Mouse (Mus musculus) natural killer cell, adult 2 months (primary cell): ENCODE measurements at regions not wholly inside any gene's neighbourhood (a gene's known extent, or its start where the extent isn't known, plus 50 kb on each side); places are given as distances from the start of the nearest gene placed in this dataset.

Experiments used
- DNase-seq, 2 experiments: peaks; one replicate each; pipeline ENCODE4 v3.0.0; 2022; ENCODE audit warnings: low spot score in 2 of 2

DNA sequence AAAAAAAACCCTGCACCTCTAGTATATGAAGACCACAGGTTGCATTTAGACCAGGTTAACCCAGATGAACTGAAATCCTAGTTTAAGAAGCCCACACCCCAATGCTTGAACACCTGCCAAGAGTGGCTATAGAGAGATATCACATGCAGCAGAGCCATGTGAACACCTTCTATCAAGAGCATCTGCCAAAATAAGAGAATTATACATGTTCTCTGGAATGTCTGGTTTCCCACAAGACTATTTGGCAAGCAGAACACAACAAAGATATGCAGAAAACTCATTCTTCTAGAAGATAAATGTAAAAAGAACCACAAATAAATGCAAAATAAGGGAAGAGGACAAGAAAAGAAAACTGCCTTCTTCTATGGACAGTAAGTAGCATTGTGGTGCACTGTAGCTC, 107.7 kb upstream of the Dab2 start:
- no peak for DNase-seq

DNA sequence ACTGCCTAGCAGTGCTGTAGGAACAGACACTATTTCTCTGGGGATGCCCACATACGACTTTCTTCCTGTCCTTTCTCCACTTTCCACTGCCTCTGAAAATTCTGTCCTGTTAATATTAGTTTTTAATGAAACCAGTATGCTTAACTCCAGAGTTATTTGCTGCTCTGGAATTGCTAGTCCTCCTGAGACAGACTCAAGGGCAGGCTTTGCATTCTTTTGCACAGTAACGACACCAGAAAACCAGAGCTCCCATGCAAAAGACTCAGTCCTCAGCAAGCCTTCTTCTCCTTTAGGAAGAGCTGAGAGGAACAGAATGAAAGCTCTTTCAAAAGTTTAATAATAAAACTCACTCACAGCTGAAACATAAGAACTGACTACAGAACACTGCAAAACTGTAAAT, 92.3 kb upstream of the Dab2 start:
- no peak for DNase-seq

- DNase-seq = peak; percentile 3 to 9
Measured at GRCm38 (mm10) chr15:6209301-6209700, 90.3 kb upstream of the Dab2 start.

GRCm38 (mm10) chr15:6218087-6218486, 81.5 kb upstream of the Dab2 start:
- DNase-seq = no peak

GRCm38 (mm10) chr15:6225227-6225626, 74.4 kb upstream of the Dab2 start:
- DNase-seq = no peak

- no peak for DNase-seq
Measured at GRCm38 (mm10) chr15:6230618-6231017, 69.0 kb upstream of the Dab2 start.

DNA sequence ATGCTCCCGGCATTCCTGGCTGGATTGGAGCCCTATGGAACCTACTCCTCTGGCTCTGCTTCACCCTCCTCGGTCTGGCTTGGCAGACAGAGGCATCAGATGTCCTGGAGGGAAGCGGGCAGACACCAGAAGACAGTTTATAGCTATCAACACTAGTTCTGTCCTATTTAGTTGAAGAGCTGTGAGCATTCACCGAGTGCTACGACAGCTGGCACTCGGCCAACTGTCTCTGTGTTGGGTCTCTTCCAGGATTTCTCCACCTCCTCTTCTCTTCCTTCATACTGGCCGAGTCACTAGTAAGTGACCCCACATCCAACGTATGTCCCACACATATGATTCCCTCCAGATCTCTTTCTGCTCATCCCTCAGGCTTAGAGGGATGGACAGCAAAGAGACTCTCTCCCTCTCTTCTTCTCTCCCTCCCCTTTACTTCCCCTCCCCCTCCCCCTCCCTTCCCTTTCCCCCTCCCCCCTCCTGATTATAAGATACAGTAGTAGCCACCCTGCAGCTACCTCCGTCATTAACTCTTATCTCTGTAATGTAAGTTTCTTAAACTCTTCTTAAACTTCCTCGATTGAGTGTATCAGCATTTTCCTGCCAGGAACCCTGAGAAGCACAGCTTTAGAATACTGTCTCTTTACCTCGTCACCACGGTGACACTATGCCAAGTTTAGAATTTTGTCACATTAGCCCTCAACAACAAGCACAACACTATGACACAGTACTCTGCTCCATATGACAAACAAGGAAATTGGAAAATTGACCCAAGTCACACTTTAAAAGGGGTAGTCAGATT, 68.1 kb upstream of the Dab2 start:
- no peak for DNase-seq

DNA sequence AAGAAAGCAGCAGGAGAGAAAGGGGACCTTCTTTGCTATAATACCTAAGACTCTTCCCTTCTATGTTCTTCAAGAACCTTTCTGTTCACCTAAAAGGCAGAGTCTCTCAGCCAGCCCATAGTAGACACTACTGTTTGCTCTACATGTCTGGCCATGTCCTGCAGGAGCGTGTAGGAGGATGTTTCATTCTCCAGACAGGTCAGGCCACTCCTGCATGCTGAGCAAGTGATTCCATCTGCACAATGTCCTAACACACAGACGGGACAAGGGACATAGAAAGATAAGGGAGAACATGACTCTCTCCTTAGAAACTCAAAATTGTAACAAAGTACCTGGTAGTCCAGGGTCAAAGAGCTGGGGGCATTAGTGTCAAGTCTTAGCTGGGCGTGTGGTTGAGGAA, 66.0 kb upstream of the Dab2 start:
- DNase-seq = no peak

GRCm38 (mm10) chr15:6236583-6236982, 63.0 kb upstream of the Dab2 start:
- no peak for DNase-seq

DNA sequence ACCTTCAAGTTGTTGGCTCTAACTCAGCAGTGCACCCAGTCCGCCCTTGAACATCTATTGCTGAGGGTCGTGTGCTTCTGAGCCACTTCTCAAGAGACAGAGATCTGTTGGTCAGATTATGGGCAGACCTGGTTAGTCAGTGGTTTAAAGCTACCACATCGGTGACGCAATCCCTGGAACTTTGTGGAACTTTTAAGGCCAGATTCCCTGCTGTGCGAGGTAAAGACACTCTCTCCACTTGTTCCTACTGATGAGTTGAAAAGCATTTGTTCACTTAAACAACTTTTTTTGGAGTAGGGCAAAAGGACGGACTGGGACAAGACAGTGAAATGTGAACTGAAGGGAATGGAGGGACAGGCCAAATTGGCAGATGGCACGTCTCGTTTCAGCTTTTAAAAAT, 61.9 kb upstream of the Dab2 start:
- no peak for DNase-seq

GRCm38 (mm10) chr15:6238133-6238532, 61.5 kb upstream of the Dab2 start:
- peak; percentile 2 to 44 for DNase-seq

GRCm38 (mm10) chr15:6238755-6239154, 60.8 kb upstream of the Dab2 start:
- no peak for DNase-seq

GRCm38 (mm10) chr15:6242132-6242531, 57.5 kb upstream of the Dab2 start:
- no peak for DNase-seq

DNA sequence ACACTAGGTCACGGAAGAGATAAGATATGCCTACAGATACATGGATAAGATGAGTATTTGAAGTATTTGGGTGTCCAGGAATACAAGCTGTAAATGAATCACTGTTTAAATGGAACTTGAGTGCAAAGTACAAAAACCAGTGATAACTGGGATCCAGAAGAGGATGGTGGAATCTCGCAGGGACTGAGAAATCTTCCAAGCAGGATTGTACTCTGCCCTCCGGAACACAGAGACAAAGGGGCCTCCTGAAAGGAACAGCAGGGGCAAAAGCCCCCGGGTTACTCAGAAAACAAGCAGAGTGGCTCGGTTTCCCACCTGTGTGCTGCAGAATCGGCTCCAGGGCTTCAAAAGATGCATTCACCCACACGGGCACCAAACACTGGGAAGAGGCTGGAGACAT, 55.2 kb upstream of the Dab2 start:
- no peak for DNase-seq

DNA sequence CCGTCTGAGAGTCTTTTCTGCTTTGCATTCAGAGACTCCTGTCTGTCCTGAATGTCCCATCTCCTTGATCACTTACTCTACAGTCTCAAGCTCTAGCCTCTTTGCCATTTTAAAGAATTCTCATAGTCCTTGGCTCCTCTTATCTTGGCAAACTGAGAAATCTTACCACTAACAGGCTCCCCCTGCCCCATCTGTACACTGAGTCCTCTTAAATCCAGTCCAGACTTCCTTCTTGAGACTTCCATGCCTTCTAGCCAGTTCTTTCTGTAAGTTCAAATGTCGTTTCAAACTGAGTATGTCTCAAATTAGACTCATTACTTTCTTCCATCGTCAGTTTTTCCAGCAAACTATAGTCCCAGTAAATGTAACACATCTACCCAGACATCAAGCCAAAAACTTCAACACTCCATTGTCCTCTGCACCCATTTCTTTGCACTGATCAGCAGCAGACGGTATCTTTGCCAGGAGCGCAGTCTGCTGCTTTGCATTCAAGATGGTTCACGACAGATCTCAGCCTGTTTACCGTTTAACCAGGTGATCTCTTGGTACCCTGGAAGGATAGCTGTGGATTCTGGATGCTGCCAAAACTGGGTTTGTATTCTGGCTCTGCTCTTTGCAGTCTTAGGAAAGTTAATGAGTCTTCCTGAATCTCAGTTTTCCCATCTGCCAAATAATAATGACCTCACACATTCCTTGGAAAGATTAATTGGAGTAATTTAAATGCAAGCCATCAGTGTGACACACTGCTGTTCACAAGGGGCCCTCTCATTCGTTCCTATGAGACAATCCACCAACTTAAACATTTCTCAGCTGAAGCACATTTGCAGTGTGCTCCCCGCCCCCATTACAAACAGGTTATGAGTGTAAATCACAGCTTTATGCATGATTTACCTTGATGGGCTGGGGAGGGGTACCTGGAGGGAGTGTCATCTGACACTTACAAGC, 53.4 kb upstream of the Dab2 start:
- no peak for DNase-seq

GRCm38 (mm10) chr15:6248470-6248869, 51.1 kb upstream of the Dab2 start:
- DNase-seq = no peak
